Mouse (Mus musculus) layer of hippocampus, adult 11-12 months (tissue): Measurements from ENCODE around the gene Isyna1.

ENCODE experiments used
- DNase-seq: peaks from one replicate; pipeline ENCODE4 v3.0.0; 2022; ENCODE audit warnings: low spot score

Gene Isyna1

GRCm38 (mm10) chr8:70593961-70594609 lies at the start of gene Isyna1:
Gene Isyna1 (plus strand): TSS chr8:70594373.
- DNase-seq: peak; percentile 72

DNA sequence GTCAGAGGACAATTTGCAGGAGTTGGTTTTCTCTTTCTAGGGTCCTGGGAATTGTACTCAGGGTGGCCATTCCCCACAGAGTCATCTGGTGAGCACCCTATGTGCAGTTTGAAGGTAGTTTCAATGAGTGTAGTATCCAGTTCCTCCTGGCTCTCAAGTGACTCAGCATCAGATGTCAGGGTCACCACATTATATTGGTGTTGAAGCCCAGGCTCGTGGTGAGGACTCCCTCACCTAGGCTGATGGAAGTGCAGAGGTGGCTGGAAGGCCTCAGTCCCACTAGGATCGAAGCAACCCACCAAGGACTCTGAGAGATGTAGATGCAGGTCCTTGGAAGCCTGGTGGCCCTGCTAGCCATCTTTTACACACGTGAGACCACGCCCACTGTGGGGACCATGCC lies 47.8 kb upstream of the Isyna1 start:
- no peak for DNase-seq

DNA sequence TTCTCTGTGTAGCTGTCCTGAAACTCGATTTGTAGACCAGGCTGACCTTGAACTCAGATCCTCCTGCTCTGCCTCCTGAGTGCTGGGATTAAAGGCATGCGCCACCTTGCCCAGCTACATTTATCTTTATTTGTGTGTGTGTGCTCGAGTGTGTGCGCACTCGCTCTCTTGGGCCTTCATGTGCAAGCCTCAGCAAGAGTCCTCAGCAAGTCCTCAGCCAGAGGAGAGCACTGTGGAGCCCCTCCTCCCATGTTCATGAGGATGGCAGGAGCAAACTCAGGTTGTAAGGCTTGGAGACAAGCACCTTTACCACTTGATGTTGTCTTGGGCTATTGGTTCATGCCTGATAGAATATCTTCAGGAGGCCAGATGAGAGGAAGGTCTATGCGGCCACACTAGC lies 46.4 kb upstream of the Isyna1 start:
- DNase-seq: no peak

GRCm38 (mm10) chr8:70549412-70550184 lies 44.6 kb upstream of the Isyna1 start:
- DNase-seq: no peak

GRCm38 (mm10) chr8:70551558-70552161 lies 42.5 kb upstream of the Isyna1 start:
- no peak for DNase-seq

DNA sequence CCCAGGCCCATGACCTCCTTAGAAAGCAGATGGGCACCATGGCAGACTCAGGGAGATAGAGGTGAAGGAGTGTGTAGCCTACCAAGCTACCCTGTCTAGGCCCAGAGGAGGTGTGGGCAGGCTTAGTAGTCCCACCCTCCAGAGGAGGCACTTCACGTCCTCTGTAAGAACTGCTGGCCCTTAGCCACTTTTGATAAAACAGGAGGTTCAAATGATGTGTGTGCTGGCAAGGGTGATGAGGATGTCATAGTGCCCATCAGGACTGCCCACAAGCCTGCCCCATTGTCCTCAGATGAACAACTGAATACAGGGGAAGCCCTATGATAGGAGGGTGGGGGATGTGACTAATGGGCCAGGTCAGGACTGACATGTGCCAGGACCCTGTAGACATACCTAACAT lies 41.3 kb upstream of the Isyna1 start:
- DNase-seq: no peak

DNA sequence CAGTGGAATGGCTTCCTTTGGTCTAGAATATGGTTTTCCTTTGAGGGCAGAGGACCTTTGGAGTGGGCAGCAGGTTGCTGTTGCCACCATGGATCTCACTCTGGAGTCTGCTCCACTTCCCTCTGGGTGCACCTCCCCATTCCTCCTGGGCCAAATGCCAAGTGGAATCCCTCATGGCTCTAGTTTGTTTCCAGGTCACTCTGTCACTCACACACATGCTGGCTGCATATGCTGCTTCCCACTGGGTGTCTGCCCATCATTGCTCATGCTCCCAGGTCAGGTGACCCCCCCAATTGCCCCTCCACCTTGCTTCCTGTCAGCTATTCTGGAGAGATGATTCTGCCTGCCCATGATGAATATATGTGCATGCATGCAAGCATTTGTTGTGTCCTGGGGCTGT lies 40.4 kb upstream of the Isyna1 start:
- no peak for DNase-seq

- no peak for DNase-seq
Measured at GRCm38 (mm10) chr8:70555079-70555747, 39.0 kb upstream of the Isyna1 start.

DNA sequence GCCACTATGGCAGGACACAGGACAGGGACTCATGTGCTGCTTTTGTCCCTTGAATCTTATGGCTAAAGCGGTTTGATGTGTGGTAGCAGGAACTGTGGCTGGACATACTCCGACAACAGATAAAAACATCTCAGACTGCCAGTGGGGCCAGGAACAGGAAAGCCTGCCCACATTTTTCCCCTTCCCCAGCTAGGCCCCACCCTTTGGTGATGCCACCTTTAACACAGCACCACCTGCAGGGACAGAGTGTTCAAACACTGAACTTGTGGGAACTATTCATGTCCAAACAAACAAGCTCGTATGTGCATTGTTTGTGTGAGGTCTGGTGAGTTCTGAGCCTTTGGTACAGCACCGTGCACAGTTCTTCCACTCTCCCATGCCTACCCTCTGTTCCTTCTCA lies 35.8 kb upstream of the Isyna1 start:
- DNase-seq: no peak

- DNase-seq: no peak
Measured at GRCm38 (mm10) chr8:70558983-70559382, 35.2 kb upstream of the Isyna1 start.

- peak; percentile 72 for DNase-seq
Measured at GRCm38 (mm10) chr8:70560096-70560495, 34.1 kb upstream of the Isyna1 start.

GRCm38 (mm10) chr8:70560564-70560963 lies 33.6 kb upstream of the Isyna1 start:
- no peak for DNase-seq

DNA sequence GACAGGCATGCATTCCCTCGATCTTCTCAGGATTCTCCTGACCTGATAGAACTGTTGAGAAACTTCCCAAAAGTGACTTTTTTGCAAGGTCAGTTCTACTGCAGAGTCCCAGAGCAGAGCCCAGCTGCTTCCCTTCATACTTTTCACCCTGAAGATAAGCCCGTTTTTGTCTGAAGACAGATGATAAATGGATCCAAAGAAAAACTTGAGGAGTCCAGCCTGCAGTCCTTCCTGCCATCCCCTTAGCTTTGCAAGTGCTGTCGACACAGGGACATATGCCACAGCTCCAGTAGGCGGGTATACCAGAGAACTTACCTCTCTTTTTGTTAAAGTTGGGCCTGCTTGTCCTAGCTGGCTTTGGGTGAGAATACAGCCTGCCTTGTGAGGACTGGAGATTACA lies 32.8 kb upstream of the Isyna1 start:
- no peak for DNase-seq

DNA sequence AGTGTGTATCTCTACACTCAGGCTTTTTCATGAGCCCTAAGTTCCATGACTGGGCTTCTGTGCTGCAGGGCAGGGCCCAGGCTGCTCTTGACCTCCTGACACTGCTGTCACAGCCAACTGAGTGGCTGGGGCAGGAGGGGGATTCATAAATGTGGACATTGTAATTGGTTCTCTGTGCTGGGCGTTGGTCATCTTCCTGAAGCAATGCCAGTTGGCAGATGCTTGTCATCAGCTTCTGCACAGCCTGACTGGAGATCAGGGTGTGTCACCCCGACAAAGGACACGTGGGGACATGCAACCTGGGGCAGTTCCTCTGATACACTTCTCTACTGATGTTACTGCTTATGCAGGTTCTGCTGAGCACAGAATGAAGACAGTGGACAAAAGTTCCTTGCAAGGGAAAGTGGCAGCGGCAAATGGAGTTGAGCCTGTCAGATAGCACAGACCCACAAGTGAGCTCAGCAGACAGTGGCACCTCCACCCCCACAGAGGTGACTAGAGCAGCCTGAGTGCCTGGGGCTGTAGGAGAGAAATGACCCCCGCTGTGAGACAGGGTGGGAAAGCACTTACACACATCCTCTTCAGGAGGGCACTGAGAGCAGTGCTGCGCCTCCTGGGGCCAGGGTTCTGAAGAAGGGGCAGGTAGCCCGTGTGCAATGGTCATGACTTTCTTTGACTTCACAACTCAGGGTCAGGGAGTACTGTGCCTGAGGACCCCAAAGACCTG lies 32.2 kb upstream of the Isyna1 start:
- DNase-seq: peak; percentile 67

GRCm38 (mm10) chr8:70562802-70563201 lies 31.4 kb upstream of the Isyna1 start:
- DNase-seq: no peak

- no peak for DNase-seq
Measured at GRCm38 (mm10) chr8:70563763-70564387, 30.3 kb upstream of the Isyna1 start.

DNA sequence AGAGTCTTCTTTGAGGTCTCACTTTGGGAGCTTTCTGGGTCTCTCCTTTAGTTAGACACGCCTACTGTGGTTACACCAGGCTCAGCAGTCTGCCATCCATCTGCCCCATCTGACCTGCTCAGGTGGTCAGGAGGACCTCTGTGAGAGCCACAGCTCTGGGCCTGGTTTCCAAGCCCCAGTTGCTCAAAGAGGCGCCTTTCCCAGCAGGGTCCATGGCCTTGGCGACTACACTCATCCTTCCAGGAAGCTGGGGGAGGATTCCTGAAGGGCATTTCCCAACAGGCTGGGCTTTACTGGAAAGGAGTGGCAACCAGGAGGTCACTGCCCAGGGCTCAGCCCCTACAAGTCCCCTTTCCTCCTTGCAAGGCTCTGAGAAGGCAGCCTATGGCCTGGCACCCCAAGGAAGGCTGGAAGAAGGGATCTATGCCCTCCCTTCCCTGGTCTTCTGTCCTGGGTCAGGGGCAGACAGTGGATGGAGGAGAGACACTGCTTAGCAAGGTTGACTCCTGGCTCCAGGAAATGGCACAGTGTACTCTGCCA lies 29.4 kb upstream of the Isyna1 start:
- no peak for DNase-seq

- no peak for DNase-seq
Measured at GRCm38 (mm10) chr8:70565561-70565960, 28.6 kb upstream of the Isyna1 start.

- no peak for DNase-seq
Measured at GRCm38 (mm10) chr8:70570360-70570759, 23.8 kb upstream of the Isyna1 start.

DNA sequence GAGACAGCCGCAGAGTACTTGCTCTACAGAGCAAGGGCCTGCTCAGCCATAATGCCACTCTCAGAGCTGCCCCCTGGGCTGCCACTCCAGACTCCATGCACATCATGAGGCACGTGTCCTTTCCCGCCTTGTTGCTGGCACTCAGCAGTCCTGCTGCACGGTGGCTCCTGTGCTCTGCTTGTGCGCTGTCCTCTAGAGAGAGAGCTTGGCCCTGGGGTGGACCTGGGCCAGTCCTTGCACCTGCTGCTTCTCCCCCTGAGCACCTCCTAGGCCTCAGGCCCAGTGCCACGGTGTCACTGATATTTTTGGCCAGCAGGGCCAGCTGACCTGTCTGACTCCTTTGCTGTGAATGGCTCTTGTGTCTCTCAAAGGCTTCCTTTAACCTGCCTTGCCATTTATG lies 23.2 kb upstream of the Isyna1 start:
- no peak for DNase-seq

DNA sequence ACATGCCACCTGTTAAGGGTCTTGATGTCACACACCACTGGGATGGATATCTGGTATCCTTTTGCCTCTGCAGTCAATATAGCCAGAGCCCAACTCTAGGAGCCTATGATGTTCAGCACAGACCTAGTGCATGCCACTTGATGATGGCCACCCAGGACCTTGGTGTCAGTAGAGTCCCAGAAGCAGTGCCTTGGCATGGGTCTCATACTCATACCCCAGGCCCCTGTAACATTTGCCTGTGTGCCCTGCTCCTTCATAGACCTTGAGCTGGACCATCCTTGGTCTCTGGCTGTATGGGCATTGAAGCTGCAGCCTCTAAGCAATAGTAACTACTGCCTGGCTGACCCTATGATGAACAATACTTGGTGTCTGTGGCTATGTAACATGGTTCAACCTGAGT lies 19.9 kb upstream of the Isyna1 start:
- no peak for DNase-seq
